Mouse (Mus musculus) neutrophil, adult 83 days (primary cell): Measurements from ENCODE around the gene Ctla2b. TPM values are rescaled to one million over a fixed set of nuclear protein-coding genes. Genes with fewer than 3 reads are reported as not detected.

Source experiments
- total RNA-seq, 2 experiments: library from RNA; stranded (reverse); gene quantifications; one replicate each; pipeline ENCODE4 v1.2.4; 2023

Gene Ctla2b
- total RNA-seq: 1 to 10 TPM in 1 of 2 experiments, not detected in 1; 1.3 TPM

GRCm38 (mm10) chr13:60897328-60897727 lies at the start of gene Ctla2b:
Ctla2b (minus strand) TSS chr13:60897447.

GRCm38 (mm10) chr13:60941884-60942283 lies 44.6 kb upstream of the Ctla2b start, which contains the start of gene Tpbpa:
Tpbpa (minus strand) TSS chr13:60941984.

GRCm38 (mm10) chr13:60936500-60936901 lies 39.3 kb upstream of the Ctla2b start, which contains the start of the genes Gm49391 and Ctla2a:
Gm49391 (minus strand) TSS chr13:60936571.
Ctla2a (minus strand) TSS chr13:60936625.

GRCm38 (mm10) chr13:60935490-60935889 lies 38.2 kb upstream of the Ctla2b start, which contains the start of gene Gm49393:
Gm49393 (minus strand) TSS chr13:60935590.

GRCm38 (mm10) chr13:60904780-60905179 lies 7.5 kb upstream of the Ctla2b start, which contains the start of gene Tpbpb:
Tpbpb (minus strand) TSS chr13:60904880.

GRCm38 (mm10) chr13:60896794-60897193 lies 453 bp downstream of the Ctla2b start, which contains the start of gene Gm49392:
Gm49392 (minus strand) TSS chr13:60896894.

GRCm38 (mm10) chr13:60864281-60864680 lies 33.0 kb downstream of the Ctla2b start, which contains the start of gene 4930486L24Rik:
4930486L24Rik (minus strand) TSS chr13:60864475.

Other genes with a start within 250 kb of the Ctla2b start
- not detected for gene BC051665, start 111.1 kb downstream of the Ctla2b start, total RNA-seq
- not detected for gene Ctsll3, start 94.6 kb downstream of the Ctla2b start, total RNA-seq
- gene 4930486L24Rik, start 33.0 kb downstream of the Ctla2b start, total RNA-seq: not detected
- gene Gm49392, start 553 bp downstream of the Ctla2b start, total RNA-seq: not detected
- gene Tpbpb, start 7.4 kb upstream of the Ctla2b start, total RNA-seq: not detected
- not detected for gene Gm49393, start 38.1 kb upstream of the Ctla2b start, total RNA-seq
- not detected for gene Gm49391, start 39.1 kb upstream of the Ctla2b start, total RNA-seq
- 1 to 10 TPM in 1 of 2 experiments, not detected in 1; 1.6 TPM for gene Ctla2a, start 39.2 kb upstream of the Ctla2b start, total RNA-seq
- gene Tpbpa, start 44.5 kb upstream of the Ctla2b start, total RNA-seq: not detected
- not detected for gene Ctsj, start 108.5 kb upstream of the Ctla2b start, total RNA-seq
- not detected for gene Ctsq, start 143.2 kb upstream of the Ctla2b start, total RNA-seq